Mouse (Mus musculus): ENCODE measurements around the gene Erp29.

GRCm38 (mm10) chr5:121400849-121401248, 51.5 kb downstream of the Erp29 start:
- TF ChIP-seq USF2 (conservative IDR thresholded peaks at IDR 0.05; ENCODE audit: low read depth, low read length) (no peak), USF1 (IDR thresholded peaks at IDR 0.05; ENCODE audit: low read depth, low read length) (no peak), MYC (IDR thresholded peaks at IDR 0.05; ENCODE audit: low read depth, low read length) (no peak), E2F4 (IDR thresholded peaks at IDR 0.05; ENCODE audit: insufficient replicate concordance, low read depth, low read length) (no peak), CHD2 (IDR thresholded peaks at IDR 0.05; ENCODE audit: low read length) (no peak), TCF12 (IDR thresholded peaks at IDR 0.05; ENCODE audit: low read depth, low read length) (no peak), GABPA (IDR thresholded peaks at IDR 0.05; ENCODE audit: insufficient replicate concordance, low read depth, low read length) (no peak), EP300 (IDR thresholded peaks at IDR 0.05; ENCODE audit: low read length) (no peak), HCFC1 (IDR thresholded peaks at IDR 0.05; ENCODE audit: low read depth, low read length) (no peak)
